Mouse (Mus musculus): Measurements from ENCODE around the gene Elmo2.

- TF ChIP-seq POLR2AphosphoS2 (IDR thresholded peaks at IDR 0.05; ENCODE audit: low read depth, low read length), result no peak
- no peak for TF ChIP-seq USF2 (conservative IDR thresholded peaks at IDR 0.05; ENCODE audit: low read depth, low read length)
- no peak for TF ChIP-seq TBP (conservative IDR thresholded peaks at IDR 0.05; ENCODE audit: low read depth, low read length)
- no peak for TF ChIP-seq KAT2A (IDR thresholded peaks at IDR 0.05; ENCODE audit: insufficient replicate concordance, low read length)
- no peak for TF ChIP-seq EP300 (IDR thresholded peaks at IDR 0.05; ENCODE audit: low read length)
- TF ChIP-seq POLR2A (IDR thresholded peaks at IDR 0.05; ENCODE audit: low read depth, low read length), result no peak
- no peak for TF ChIP-seq CTCF (conservative IDR thresholded peaks at IDR 0.05 in 1 of 2, IDR thresholded peaks at IDR 0.05 in 1 of 2; ENCODE audit: low read depth in 2 of 2, low read length in 2 of 2)
- TF ChIP-seq ZC3H11A (IDR thresholded peaks at IDR 0.05; ENCODE audit: low read depth, low read length), result no peak
- TF ChIP-seq ELF1 (IDR thresholded peaks at IDR 0.05; ENCODE audit: low read depth, low read length), result no peak
These were observed 83.7 kb downstream of the Elmo2 start for GRCm38 (mm10) chr2:165242575-165242974.
